Mouse (Mus musculus) liver, embryonic 14.5 days (tissue): Measurements from ENCODE around the gene Ankrd6. TPM values are rescaled to one million over a fixed set of nuclear protein-coding genes. Genes with fewer than 3 reads are reported as not detected.

Source experiments
- ATAC-seq: fragments of 200-750 bp; cut with Nextera tagmentation; 2 replicates; pipeline ENCODE4 v1.8.0; 2017; ENCODE audit warnings: moderate number of reproducible peaks, mild to moderate bottlenecking, moderate library complexity; ENCODE audit not compliant: insufficient read depth
- DNase-seq, 3 experiments: peaks; one replicate each; pipeline ENCODE4 v3.0.0-alpha.2; 2012 to 2013; ENCODE audit warnings: low read depth in 3 of 3, low spot score in 3 of 3
- H3K27ac ChIP-seq: fragments of 300-500 bp; sonication (generic); 2 replicates; pipeline ENCODE4 v1.5.1; 2014; ENCODE audit warnings: moderate library complexity, mild to moderate bottlenecking, control low read depth, inconsistent platforms
- H3K27me3 ChIP-seq: fragments of 300-500 bp; sonication (generic); 2 replicates; pipeline ENCODE4 v1.6.1; 2014; ENCODE audit warnings: mild to moderate bottlenecking, low read length, moderate library complexity; ENCODE audit not compliant: control insufficient read depth, insufficient read depth
- H3K36me3 ChIP-seq: fragments of 300-500 bp; sonication (generic); replicated peaks from 2 replicates; pipeline ENCODE4 v1.6.1; 2014; ENCODE audit warnings: low read depth; ENCODE audit not compliant: control insufficient read depth, insufficient read depth
- H3K4me1 ChIP-seq, 2 experiments: fragments of 200-500 bp in 1 of 2; fragments of 300-500 bp in 1 of 2; sonication (generic) in 1 of 2; replicated peaks; 2 replicates each; pipeline ENCODE4 v1.6.1; 2012 to 2014; ENCODE audit warnings: antibody characterized with exemption in 1 of 2, inconsistent platforms in 1 of 2, low read length in 1 of 2; ENCODE audit not compliant: control insufficient read depth in 2 of 2, insufficient read depth in 2 of 2
- H3K4me2 ChIP-seq: fragments of 300-500 bp; sonication (generic); 2 replicates; pipeline ENCODE4 v1.6.1; 2014; ENCODE audit warnings: low read depth, mild to moderate bottlenecking, control low read depth, moderate library complexity
- H3K4me3 ChIP-seq, 2 experiments: fragments of 200-500 bp in 1 of 2; fragments of 300-500 bp in 1 of 2; sonication (generic) in 1 of 2; 2 replicates each; pipeline ENCODE4 v1.5.1; 2012 to 2014; ENCODE audit warnings: low read depth in 2 of 2, low read length in 2 of 2, mild to moderate bottlenecking in 2 of 2, control low read depth in 1 of 2, inconsistent platforms in 1 of 2, moderate library complexity in 1 of 2; ENCODE audit not compliant: insufficient read depth in 1 of 2
- H3K9ac ChIP-seq: fragments of 300-500 bp; sonication (generic); replicated peaks from 2 replicates; pipeline ENCODE4 v1.6.1; 2014; ENCODE audit warnings: mild to moderate bottlenecking, control low read depth, moderate library complexity
- H3K9me3 ChIP-seq: fragments of 300-500 bp; sonication (generic); 2 replicates; pipeline ENCODE4 v1.6.1; 2016; ENCODE audit warnings: low read length, mixed read lengths; ENCODE audit not compliant: control insufficient read depth
- CTCF ChIP-seq: IDR thresholded peaks from 2 replicates; pipeline ENCODE4 v1.5.1; 2016; ENCODE audit warnings: antibody characterized with exemption, low read depth, control low read depth
- EP300 ChIP-seq: IDR thresholded peaks from 2 replicates; pipeline ENCODE4 v1.6.1; 2016; ENCODE audit warnings: antibody characterized with exemption, low read depth
- WGBS: fragments of 180-500 bp; shearing (Covaris S2); extraction: QIAGEN DNeasy Blood & Tissue Kit; methylation state at CpG from one replicate; pipeline ENCODE4 v1.1.7; 2014; ENCODE audit not compliant: insufficient replicate concordance; 5-methylcytosine and 5-hydroxymethylcytosine counted together
- polyA plus RNA-seq, 2 experiments: library from polyadenylated mRNA; depleted of rRNA in 1 of 2; stranded (reverse) in 1 of 2; unstranded in 1 of 2; fragments of >200 nt; fragmentation: Nextera tagmentation in 1 of 2; extraction: Ambion mirVana in 1 of 2; gene quantifications; 2 replicates each; pipeline versions ENCODE4 v1.2.1 to v1.2.3; 2012 to 2014

The Ankrd6 gene
- polyA plus RNA-seq, 2 experiments, result 0.31 to 0.42 TPM

- Histone ChIP-seq H3K9ac (no peak overlapping the region), H3K4me2 (no peak overlapping the region), H3K4me1 (no peaks in the 10 kb centered on the region), H3K27me3 (no peaks in the 10 kb centered on the region), H3K4me3 (no peak overlapping the region), H3K9me3 (no peaks in the 10 kb centered on the region), H3K36me3 (no peaks in the 10 kb centered on the region), H3K27ac (no peak overlapping the region)
- no peak for TF ChIP-seq CTCF
- no peak for TF ChIP-seq EP300
- no peak for ATAC-seq
- WGBS, result 44% methylated on average over 4 of the region's 4 CpGs
- no peak for DNase-seq
These were observed 11.1 kb downstream of the Ankrd6 start for GRCm38 (mm10) chr4:32939521-32939920.

- TF ChIP-seq EP300 (no peak), CTCF (no peak)
- Histone ChIP-seq H3K4me1 (no peaks in the 10 kb centered on the region), H3K36me3 (no peaks in the 10 kb centered on the region), H3K27me3 (no peaks in the 10 kb centered on the region), H3K9me3 (no peaks in the 10 kb centered on the region), H3K4me2 (no peak overlapping the region), H3K27ac (no peak overlapping the region), H3K9ac (no peak overlapping the region), H3K4me3 (no peak overlapping the region)
- 26% methylated on average over 9 of the region's 9 CpGs for WGBS
- ATAC-seq (no peak), DNase-seq (no peak)
These were observed 13.8 kb downstream of the Ankrd6 start for GRCm38 (mm10) chr4:32936762-32937341.

GRCm38 (mm10) chr4:32932056-32932455 is 18.6 kb downstream of the Ankrd6 start:
- Histone ChIP-seq H3K27ac (no peak overlapping the region), H3K27me3 (no peaks in the 10 kb centered on the region), H3K9ac (no peak overlapping the region), H3K4me3 (no peak overlapping the region), H3K9me3 (no peaks in the 10 kb centered on the region), H3K36me3 (no peaks in the 10 kb centered on the region), H3K4me1 (no peaks in the 10 kb centered on the region), H3K4me2 (no peak overlapping the region)
- 54% methylated on average over 9 of the region's 9 CpGs for WGBS
- ATAC-seq, result no peak
- no peak for TF ChIP-seq EP300
- TF ChIP-seq CTCF, result no peak
- no peak for DNase-seq

GRCm38 (mm10) chr4:32929750-32930149 is 20.9 kb downstream of the Ankrd6 start:
- Histone ChIP-seq H3K4me1 (no peaks in the 10 kb centered on the region), H3K9me3 (no peaks in the 10 kb centered on the region), H3K36me3 (no peaks in the 10 kb centered on the region), H3K4me3 (no peak overlapping the region), H3K9ac (no peak overlapping the region), H3K4me2 (no peak overlapping the region), H3K27ac (no peak overlapping the region), H3K27me3 (no peaks in the 10 kb centered on the region)
- DNase-seq (no peak), ATAC-seq (no peak)
- 81% methylated on average over 5 of the region's 5 CpGs for WGBS
- TF ChIP-seq CTCF (no peak), EP300 (no peak)

- no peaks in the 10 kb centered on the region for H3K4me1 ChIP-seq
- ATAC-seq (no peak), DNase-seq (no peak)
- H3K27me3 ChIP-seq, result no peaks in the 10 kb centered on the region
- TF ChIP-seq CTCF, result no peak
- no peak for TF ChIP-seq EP300
- H3K36me3 ChIP-seq, result no peaks in the 10 kb centered on the region
- no peak overlapping the region for H3K4me2 ChIP-seq
- no peaks in the 10 kb centered on the region for H3K9me3 ChIP-seq
- H3K27ac ChIP-seq, result no peak overlapping the region
- WGBS, result 86% methylated on average over 13 of the region's 13 CpGs
- H3K9ac ChIP-seq, result no peak overlapping the region
- no peak overlapping the region for H3K4me3 ChIP-seq
These were observed 21.8 kb downstream of the Ankrd6 start for GRCm38 (mm10) chr4:32928692-32929448.
